Mouse (Mus musculus): ENCODE results near the gene Gfod2. TPM values are rescaled to one million over a fixed set of nuclear protein-coding genes. Genes with fewer than 3 reads are reported as not detected.

The Gfod2 gene
- polyA plus RNA-seq, 1 experiment from 2014 or later: 10.9 TPM

DNA sequence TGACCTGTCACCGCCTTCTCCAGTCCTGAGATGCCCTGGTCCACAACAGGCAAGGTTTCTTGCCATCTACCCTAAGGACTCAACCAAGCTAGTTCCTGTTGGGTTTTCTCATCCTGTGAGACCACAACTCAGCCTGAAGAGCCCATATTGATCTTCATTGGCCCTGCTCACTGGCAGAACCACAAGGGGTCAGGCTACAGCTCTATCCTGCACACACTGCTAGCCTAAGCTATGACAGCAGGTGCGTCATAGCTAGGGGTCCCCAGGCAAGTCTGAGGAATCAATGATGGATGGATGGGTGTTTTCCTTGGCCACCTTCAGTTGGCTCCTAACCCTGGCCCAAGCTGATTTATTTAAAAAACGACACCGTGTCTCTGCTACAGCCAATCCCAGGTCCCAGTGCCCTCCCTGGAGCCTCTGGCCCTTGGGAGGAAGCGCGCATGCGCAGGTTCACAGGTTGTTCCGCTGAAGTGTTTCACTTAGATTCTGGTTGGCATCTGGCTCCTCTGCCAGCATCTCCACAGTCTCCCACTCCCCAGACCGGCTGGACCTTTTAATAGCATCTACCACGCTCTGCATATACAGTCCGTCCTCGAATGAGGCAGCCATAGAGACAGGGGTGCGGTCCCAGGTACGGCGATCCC lies 42.0 kb downstream of the Gfod2 start:
- Histone ChIP-seq H3K27ac (ENCODE audit: poor library complexity, severe bottlenecking) (no peak overlapping the region), H3K36me3 (peaks cover 6% of the 10 kb centered on the region), H3K4me3 (no peak overlapping the region), H3K4me1 (replicated peaks) (no peaks in the 10 kb centered on the region), H3K4me2 (no peak overlapping the region), H3K27me3 (replicated peaks) (no peaks in the 10 kb centered on the region), H3K9me3 (replicated peaks) (no peaks in the 10 kb centered on the region), H3K9ac (no peak overlapping the region)
- ATAC-seq (ENCODE audit: insufficient number of reproducible peaks, low FRiP score): no peak
- 89% methylated on average over 15 of the region's 15 CpGs for WGBS

DNA sequence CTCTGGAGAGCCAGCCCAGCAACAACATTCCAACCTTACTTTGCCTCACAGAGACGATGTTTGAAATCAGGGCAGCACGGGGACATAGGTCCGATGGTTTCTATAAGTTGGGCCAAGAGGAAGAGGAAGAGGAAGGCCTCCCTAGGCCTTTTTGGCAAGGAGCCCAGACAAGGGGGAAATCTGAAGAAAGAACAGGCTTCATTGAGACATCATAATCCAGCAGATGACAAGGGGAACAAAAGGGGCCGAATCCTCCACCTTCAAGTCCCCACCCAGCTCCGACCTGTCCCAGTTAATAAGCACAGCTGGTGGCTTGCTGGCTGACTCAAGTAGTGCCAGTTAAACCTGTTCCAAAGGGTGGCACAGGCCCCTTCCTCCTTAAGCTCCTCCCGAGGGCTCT lies 43.4 kb downstream of the Gfod2 start:
- H3K27me3 ChIP-seq (replicated peaks): no peaks in the 10 kb centered on the region
- no peaks in the 10 kb centered on the region for H3K4me1 ChIP-seq (replicated peaks)
- H3K27ac ChIP-seq (ENCODE audit: poor library complexity, severe bottlenecking): peak overlapping the region; percentile 31; the same call in 1 of the 2 replicates
- no peak for ATAC-seq (ENCODE audit: insufficient number of reproducible peaks, low FRiP score)
- WGBS: 67% methylated on average over 6 of the region's 6 CpGs
- peaks cover 6% of the 10 kb centered on the region for H3K36me3 ChIP-seq
- H3K4me2 ChIP-seq: no peak overlapping the region
- H3K9ac ChIP-seq: no peak overlapping the region
- H3K9me3 ChIP-seq (replicated peaks): no peaks in the 10 kb centered on the region
- no peak overlapping the region for H3K4me3 ChIP-seq

GRCm38 (mm10) chr8:105714139-105714538 lies 44.3 kb downstream of the Gfod2 start:
- Histone ChIP-seq H3K4me3 (no peak overlapping the region), H3K36me3 (peaks cover 6% of the 10 kb centered on the region), H3K27me3 (replicated peaks) (no peaks in the 10 kb centered on the region), H3K4me2 (no peak overlapping the region), H3K27ac (ENCODE audit: poor library complexity, severe bottlenecking) (no peak overlapping the region), H3K9me3 (replicated peaks) (no peaks in the 10 kb centered on the region), H3K4me1 (replicated peaks) (no peaks in the 10 kb centered on the region), H3K9ac (no peak overlapping the region)
- peak; percentile 44; the same call in 1 of the 2 replicates for ATAC-seq (ENCODE audit: insufficient number of reproducible peaks, low FRiP score)
- WGBS: 8% methylated on average over 3 of the region's 3 CpGs

DNA sequence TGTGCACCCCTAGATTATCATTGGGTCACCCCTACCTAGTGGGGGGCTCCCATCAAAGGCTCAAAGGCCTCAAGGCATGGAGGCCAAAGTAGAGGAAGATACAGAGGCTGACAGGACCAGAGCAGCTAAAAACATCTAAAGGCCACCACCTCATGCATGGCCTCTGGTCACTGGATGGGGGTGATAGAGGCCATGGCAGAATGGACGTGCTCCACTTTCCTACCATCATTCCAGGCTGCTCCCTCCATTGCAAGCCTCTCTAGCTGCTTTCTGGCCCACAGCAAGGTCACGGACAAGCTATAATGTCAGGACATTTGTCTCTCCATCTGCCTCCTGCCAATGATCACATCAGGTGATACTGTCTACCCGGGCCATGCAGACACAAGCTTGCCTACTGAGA lies 46.2 kb downstream of the Gfod2 start:
- no peaks in the 10 kb centered on the region for H3K9me3 ChIP-seq (replicated peaks)
- peaks cover 5% of the 10 kb centered on the region for H3K4me1 ChIP-seq (replicated peaks)
- no peak for ATAC-seq (ENCODE audit: insufficient number of reproducible peaks, low FRiP score)
- H3K9ac ChIP-seq: no peak overlapping the region
- no peak overlapping the region for H3K27ac ChIP-seq (ENCODE audit: poor library complexity, severe bottlenecking)
- 72% methylated on average over 3 of the region's 3 CpGs for whole genome bisulfite sequencing
- H3K36me3 ChIP-seq: peaks cover 6% of the 10 kb centered on the region
- no peak overlapping the region for H3K4me3 ChIP-seq
- H3K27me3 ChIP-seq (replicated peaks): no peaks in the 10 kb centered on the region
- H3K4me2 ChIP-seq: no peak overlapping the region

DNA sequence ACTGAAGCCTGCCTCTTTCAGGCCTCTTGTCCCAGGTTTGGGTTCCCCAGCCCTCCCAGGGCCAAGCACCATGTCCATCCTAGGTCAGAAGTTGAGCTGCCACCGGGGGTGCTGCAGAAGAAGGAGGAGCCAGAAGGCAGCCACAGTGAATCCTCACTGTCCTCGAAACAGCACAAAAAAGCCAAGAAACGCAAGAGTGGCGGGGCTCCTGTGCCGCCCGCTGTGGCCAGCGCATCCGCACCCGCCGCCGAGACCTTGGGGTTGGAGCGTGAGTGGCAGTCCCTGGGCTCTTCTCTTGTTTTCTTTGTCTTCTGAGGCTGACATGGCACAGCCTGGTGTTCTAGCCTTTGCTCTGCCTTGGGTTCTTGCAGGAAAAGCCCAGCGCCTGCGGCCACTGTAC lies 49.1 kb downstream of the Gfod2 start:
- WGBS: 68% methylated on average over 14 of the region's 14 CpGs
- H3K36me3 ChIP-seq: peaks cover 3% of the 10 kb centered on the region
- ATAC-seq (ENCODE audit: insufficient number of reproducible peaks, low FRiP score): no peak

GRCm38 (mm10) chr8:105708675-105709074 lies 49.8 kb downstream of the Gfod2 start:
- Histone ChIP-seq H3K27ac (ENCODE audit: poor library complexity, severe bottlenecking) (no peak overlapping the region), H3K4me2 (no peak overlapping the region), H3K4me1 (replicated peaks) (peaks cover 9% of the 10 kb centered on the region), H3K9ac (no peak overlapping the region), H3K9me3 (replicated peaks) (no peaks in the 10 kb centered on the region), H3K4me3 (no peak overlapping the region), H3K36me3 (peaks cover 9% of the 10 kb centered on the region), H3K27me3 (replicated peaks) (no peaks in the 10 kb centered on the region)
- no peak for ATAC-seq (ENCODE audit: insufficient number of reproducible peaks, low FRiP score)
- 89% methylated on average over 8 of the region's 8 CpGs for WGBS

More for the DNA sequence above, 49.1 kb downstream of the Gfod2 start:
- no peaks in the 10 kb centered on the region for H3K9me3 ChIP-seq (replicated peaks)
- H3K4me3 ChIP-seq: no peak overlapping the region
- no peak overlapping the region for H3K9ac ChIP-seq
- no peak overlapping the region for H3K4me2 ChIP-seq
- H3K4me1 ChIP-seq (replicated peaks): peaks cover 9% of the 10 kb centered on the region
- no peak overlapping the region for H3K27ac ChIP-seq (ENCODE audit: poor library complexity, severe bottlenecking)
- no peaks in the 10 kb centered on the region for H3K27me3 ChIP-seq (replicated peaks)

DNA sequence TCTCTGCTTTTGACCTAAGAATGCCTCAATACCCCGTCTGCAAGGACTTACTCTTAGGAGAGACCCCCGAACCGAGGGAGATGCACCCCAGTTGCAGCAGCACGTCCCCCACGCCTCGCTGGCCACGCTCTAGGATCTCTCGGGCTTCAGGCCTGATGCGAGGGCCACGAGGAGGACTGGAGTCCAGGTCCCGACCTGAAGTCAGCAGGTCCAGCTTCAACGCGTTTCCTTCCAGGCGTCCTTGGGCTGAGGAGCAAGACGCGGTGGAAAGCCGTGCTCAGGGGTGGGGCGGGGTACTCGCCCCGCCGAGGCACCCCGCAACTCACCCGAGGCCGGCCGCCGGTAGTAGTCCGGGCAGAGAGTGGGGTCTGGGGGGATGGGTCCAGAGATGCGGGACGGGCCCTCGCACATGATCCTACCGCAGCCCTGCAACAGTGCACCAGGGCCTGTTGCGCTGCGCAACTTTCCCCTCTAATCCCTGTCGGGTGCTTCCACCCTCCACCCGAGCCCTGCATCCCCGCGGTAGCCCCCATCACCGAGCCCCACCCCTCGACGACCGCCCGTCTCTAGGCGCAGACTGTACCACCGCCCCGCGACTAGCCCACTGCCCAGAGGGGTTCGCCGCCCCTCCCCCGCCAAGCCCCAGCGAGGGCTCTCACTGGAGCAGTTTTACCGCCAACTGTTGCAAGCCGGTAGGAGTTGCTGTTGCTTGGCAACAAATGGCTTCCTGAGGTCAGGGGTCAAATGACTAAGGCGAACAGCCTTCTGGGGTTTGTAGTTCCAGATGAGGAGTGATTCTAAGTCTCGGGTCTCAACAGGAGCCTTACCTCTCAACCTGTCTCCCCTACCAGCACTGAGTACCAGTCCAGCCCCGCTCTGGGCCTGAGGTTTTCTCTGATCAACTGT lies 50.7 kb downstream of the Gfod2 start, which contains the start of the genes 4933405L10Rik and Enkd1:
Gene 4933405L10Rik, plus strand, starts transcription at position 158 of the 906 bp plus-strand sequence.
Gene Enkd1, minus strand, starts transcription at position 713 of the 906 bp plus-strand sequence.
- no peaks in the 10 kb centered on the region for H3K9me3 ChIP-seq (replicated peaks)
- peaks cover 9% of the 10 kb centered on the region for H3K4me1 ChIP-seq (replicated peaks)
- H3K27me3 ChIP-seq (replicated peaks): no peaks in the 10 kb centered on the region
- peak within 1 kb of the TSS; percentile 74 for H3K4me3 ChIP-seq
- peak; percentile 80 for ATAC-seq (ENCODE audit: insufficient number of reproducible peaks, low FRiP score)
- H3K4me2 ChIP-seq: peak within 1 kb of the TSS; percentile 98
- no peak within 1 kb of the TSS for H3K27ac ChIP-seq (ENCODE audit: poor library complexity, severe bottlenecking)
- H3K9ac ChIP-seq: peak within 1 kb of the TSS; percentile 81
- H3K36me3 ChIP-seq: peaks cover 18% of the 10 kb centered on the region
- WGBS: 1% methylated on average over 55 of the region's 55 CpGs

- no peak overlapping the region for H3K9ac ChIP-seq
These were observed 52.0 kb downstream of the Gfod2 start for GRCm38 (mm10) chr8:105706426-105706825.

DNA sequence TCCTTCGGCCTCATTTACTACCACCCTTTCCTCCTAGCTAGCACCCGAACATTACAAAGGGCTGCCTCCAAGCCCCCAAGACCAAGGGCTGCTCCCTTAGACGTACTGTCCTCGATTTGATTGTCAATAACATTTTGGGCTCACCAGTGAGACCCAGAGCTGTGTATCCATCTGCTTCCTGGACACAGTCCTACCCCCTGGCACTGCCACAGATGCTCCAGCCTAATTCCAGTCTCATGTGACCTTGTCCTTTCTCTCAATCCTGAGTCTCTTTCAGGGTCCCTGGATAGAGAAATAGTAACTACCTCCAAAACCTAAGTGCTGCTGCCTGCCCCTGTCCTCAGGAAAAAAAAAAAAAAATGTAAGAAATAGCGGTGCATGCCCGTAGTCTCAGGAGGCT lies 53.5 kb downstream of the Gfod2 start:
- Histone ChIP-seq H3K4me3 (no peak overlapping the region), H3K27ac (ENCODE audit: poor library complexity, severe bottlenecking) (no peak overlapping the region), H3K36me3 (peaks cover 21% of the 10 kb centered on the region), H3K9me3 (replicated peaks) (no peaks in the 10 kb centered on the region), H3K4me2 (no peak overlapping the region), H3K9ac (no peak overlapping the region), H3K27me3 (replicated peaks) (no peaks in the 10 kb centered on the region), H3K4me1 (replicated peaks) (peaks cover 26% of the 10 kb centered on the region)
- 87% methylated on average over 6 of the region's 6 CpGs for WGBS
- ATAC-seq (ENCODE audit: insufficient number of reproducible peaks, low FRiP score): no peak

More at GRCm38 (mm10) chr8:105706426-105706825, 52.0 kb downstream of the Gfod2 start:
- Histone ChIP-seq H3K4me2 (peak overlapping the region; percentile 98), H3K4me3 (peak overlapping the region; percentile 74; the same call in 1 of the 2 replicates), H3K27ac (ENCODE audit: poor library complexity, severe bottlenecking) (no peak overlapping the region), H3K4me1 (replicated peaks) (peaks cover 21% of the 10 kb centered on the region), H3K9me3 (replicated peaks) (no peaks in the 10 kb centered on the region), H3K27me3 (replicated peaks) (no peaks in the 10 kb centered on the region), H3K36me3 (peaks cover 21% of the 10 kb centered on the region)
- WGBS: 86% methylated on average over 12 of the region's 12 CpGs
- ATAC-seq (ENCODE audit: insufficient number of reproducible peaks, low FRiP score): no peak

GRCm38 (mm10) chr8:105704146-105704812 lies 54.2 kb downstream of the Gfod2 start:
- H3K4me1 ChIP-seq (replicated peaks): peaks cover 29% of the 10 kb centered on the region

More at GRCm38 (mm10) chr8:105704146-105704812, 54.2 kb downstream of the Gfod2 start:
- Histone ChIP-seq H3K9me3 (replicated peaks) (no peaks in the 10 kb centered on the region), H3K4me3 (no peak overlapping the region), H3K36me3 (peaks cover 21% of the 10 kb centered on the region), H3K27me3 (replicated peaks) (no peaks in the 10 kb centered on the region), H3K4me2 (no peak overlapping the region), H3K9ac (no peak overlapping the region), H3K27ac (ENCODE audit: poor library complexity, severe bottlenecking) (no peak overlapping the region)
- WGBS: 91% methylated on average over 34 of the region's 34 CpGs
- no peak for ATAC-seq (ENCODE audit: insufficient number of reproducible peaks, low FRiP score)

All from heart, embryonic 12.5 days (tissue).